Mouse (Mus musculus) forebrain, embryonic 11.5 days (tissue): ENCODE results near the gene Grin2a. TPM values are rescaled to one million over a fixed set of nuclear protein-coding genes. Genes with fewer than 3 reads are reported as not detected.

Experiments
- ATAC-seq: fragments of 200-750 bp; cut with Nextera tagmentation; replicated peaks from 2 replicates; pipeline ENCODE4 v1.8.0; 2017; ENCODE audit warnings: moderate TSS enrichment; ENCODE audit not compliant: low FRiP score
- DNase-seq: peaks from one replicate; pipeline ENCODE4 v3.0.0-alpha.2; 2017; ENCODE audit warnings: low spot score
- H3K27ac ChIP-seq: fragments of 300-500 bp; sonication (generic); 2 replicates; pipeline ENCODE4 v1.5.1; 2014; ENCODE audit warnings: low read depth, low read length
- H3K27me3 ChIP-seq: fragments of 300-500 bp; sonication (generic); 2 replicates; pipeline ENCODE4 v1.6.1; 2014; ENCODE audit warnings: mild to moderate bottlenecking, low read length, mixed read lengths; ENCODE audit not compliant: control insufficient read depth, insufficient read depth
- H3K36me3 ChIP-seq: fragments of 300-500 bp; sonication (generic); 2 replicates; pipeline ENCODE4 v1.6.1; 2014; ENCODE audit warnings: mild to moderate bottlenecking, low read length, moderate library complexity, mixed read lengths; ENCODE audit not compliant: control insufficient read depth, insufficient read depth
- H3K4me1 ChIP-seq: fragments of 300-500 bp; sonication (generic); replicated peaks from 2 replicates; pipeline ENCODE4 v1.6.1; 2014; ENCODE audit warnings: low read length, mixed read lengths; ENCODE audit not compliant: control insufficient read depth, insufficient read depth
- H3K4me2 ChIP-seq: fragments of 300-500 bp; sonication (generic); 2 replicates; pipeline ENCODE4 v1.6.1; 2014; ENCODE audit warnings: low read depth, mild to moderate bottlenecking, low read length, moderate library complexity, mixed read lengths; ENCODE audit not compliant: severe bottlenecking
- H3K4me3 ChIP-seq: fragments of 300-500 bp; sonication (generic); 2 replicates; pipeline ENCODE4 v1.5.1; 2014; ENCODE audit warnings: low read depth, low read length
- H3K9ac ChIP-seq: fragments of 300-500 bp; sonication (generic); 2 replicates; pipeline ENCODE4 v1.6.1; 2014; ENCODE audit warnings: low read length
- H3K9me3 ChIP-seq: fragments of 300-500 bp; sonication (generic); 2 replicates; pipeline ENCODE4 v1.6.1; 2016; ENCODE audit warnings: low read length, mixed read lengths; ENCODE audit not compliant: control insufficient read depth
- WGBS: fragments of 180-500 bp; shearing (Covaris S2); extraction: QIAGEN DNeasy Blood & Tissue Kit; methylation state at CpG from one replicate; pipeline ENCODE4 v1.1.7; 2014; 5-methylcytosine and 5-hydroxymethylcytosine counted together
- polyA plus RNA-seq: library from polyadenylated mRNA; unstranded; fragments of >200 nt; fragmentation: Nextera tagmentation; extraction: Ambion mirVana; gene quantifications from 2 replicates; pipeline ENCODE4 v1.2.1, GENCODE M21; 2014

The Grin2a gene
- polyA plus RNA-seq, 1 experiment from 2014 or later, result 0.91 TPM

- Histone ChIP-seq H3K27me3 (peaks cover 46% of the 10 kb centered on the region), H3K9ac (no peak overlapping the region), H3K4me2 (peak overlapping the region; percentile 82; the same call in 1 of the 2 replicates), H3K4me3 (peak overlapping the region; percentile 0; the same call in 1 of the 2 replicates), H3K4me1 (peaks cover 8% of the 10 kb centered on the region), H3K27ac (no peak overlapping the region), H3K36me3 (no peaks in the 10 kb centered on the region), H3K9me3 (no peaks in the 10 kb centered on the region)
- ATAC-seq (no peak), DNase-seq (peak; percentile 50)
- WGBS, result 20% methylated on average over 34 of the region's 34 CpGs
These were observed 3.1 kb downstream of the Grin2a start for GRCm38 (mm10) chr16:9992076-9992772.

- H3K36me3 ChIP-seq, result no peaks in the 10 kb centered on the region
- WGBS, result 80% methylated on average over 3 of the region's 3 CpGs
- no peak for ATAC-seq
These were observed 10.3 kb downstream of the Grin2a start for GRCm38 (mm10) chr16:9985041-9985440.

GRCm38 (mm10) chr16:9980641-9981040, 14.7 kb downstream of the Grin2a start:
- DNase-seq, result no peak
- no peaks in the 10 kb centered on the region for H3K36me3 ChIP-seq
- H3K27me3 ChIP-seq, result no peaks in the 10 kb centered on the region
- no peak for ATAC-seq
- no peak overlapping the region for H3K27ac ChIP-seq
- WGBS, result 54% methylated on average over 2 of the region's 2 CpGs
- H3K4me2 ChIP-seq, result no peak overlapping the region
- H3K9ac ChIP-seq, result no peak overlapping the region
- no peak overlapping the region for H3K4me3 ChIP-seq
- no peaks in the 10 kb centered on the region for H3K9me3 ChIP-seq
- no peaks in the 10 kb centered on the region for H3K4me1 ChIP-seq

More at GRCm38 (mm10) chr16:9985041-9985440, 10.3 kb downstream of the Grin2a start:
- no peak for DNase-seq
- no peaks in the 10 kb centered on the region for H3K4me1 ChIP-seq
- H3K4me3 ChIP-seq, result no peak overlapping the region
- H3K27ac ChIP-seq, result no peak overlapping the region
- H3K9me3 ChIP-seq, result no peaks in the 10 kb centered on the region
- H3K4me2 ChIP-seq, result no peak overlapping the region
- no peaks in the 10 kb centered on the region for H3K27me3 ChIP-seq
- no peak overlapping the region for H3K9ac ChIP-seq

- H3K27ac ChIP-seq, result no peak overlapping the region
- H3K4me2 ChIP-seq, result no peak overlapping the region
- DNase-seq (no peak), ATAC-seq (no peak)
- no peaks in the 10 kb centered on the region for H3K4me1 ChIP-seq
- 85% methylated on average over 2 of the region's 2 CpGs for WGBS
- no peaks in the 10 kb centered on the region for H3K9me3 ChIP-seq
- H3K9ac ChIP-seq, result no peak overlapping the region
- no peaks in the 10 kb centered on the region for H3K27me3 ChIP-seq
- H3K36me3 ChIP-seq, result no peaks in the 10 kb centered on the region
- no peak overlapping the region for H3K4me3 ChIP-seq
These were observed 17.2 kb downstream of the Grin2a start for GRCm38 (mm10) chr16:9978173-9978572.

GRCm38 (mm10) chr16:9972705-9973104, 22.7 kb downstream of the Grin2a start:
- no peak for ATAC-seq
- WGBS, result 92% methylated on average over 3 of the region's 3 CpGs
- H3K27me3 ChIP-seq, result no peaks in the 10 kb centered on the region

GRCm38 (mm10) chr16:9964469-9964868, 30.9 kb downstream of the Grin2a start:
- H3K4me2 ChIP-seq, result no peak overlapping the region
- no peaks in the 10 kb centered on the region for H3K4me1 ChIP-seq
- 82% methylated on average over 6 of the region's 6 CpGs for WGBS
- no peaks in the 10 kb centered on the region for H3K27me3 ChIP-seq
- DNase-seq (no peak), ATAC-seq (no peak)
- no peaks in the 10 kb centered on the region for H3K9me3 ChIP-seq
- H3K4me3 ChIP-seq, result no peak overlapping the region
- H3K27ac ChIP-seq, result no peak overlapping the region
- H3K36me3 ChIP-seq, result no peaks in the 10 kb centered on the region
- H3K9ac ChIP-seq, result no peak overlapping the region

More at GRCm38 (mm10) chr16:9972705-9973104, 22.7 kb downstream of the Grin2a start:
- no peaks in the 10 kb centered on the region for H3K4me1 ChIP-seq
- no peaks in the 10 kb centered on the region for H3K9me3 ChIP-seq
- H3K4me2 ChIP-seq, result no peak overlapping the region
- no peaks in the 10 kb centered on the region for H3K36me3 ChIP-seq
- H3K27ac ChIP-seq, result no peak overlapping the region
- H3K4me3 ChIP-seq, result no peak overlapping the region
- H3K9ac ChIP-seq, result no peak overlapping the region
- DNase-seq, result no peak

- no peak overlapping the region for H3K4me2 ChIP-seq
- no peak overlapping the region for H3K27ac ChIP-seq
- DNase-seq (no peak), ATAC-seq (no peak)
- no peak overlapping the region for H3K9ac ChIP-seq
- WGBS, result 93% methylated on average over 1 of the region's 1 CpGs
- H3K9me3 ChIP-seq, result no peaks in the 10 kb centered on the region
- no peaks in the 10 kb centered on the region for H3K36me3 ChIP-seq
- no peak overlapping the region for H3K4me3 ChIP-seq
- no peaks in the 10 kb centered on the region for H3K27me3 ChIP-seq
- no peaks in the 10 kb centered on the region for H3K4me1 ChIP-seq
These were observed 32.9 kb downstream of the Grin2a start for GRCm38 (mm10) chr16:9962482-9962881.

- no peak for DNase-seq
- no peak overlapping the region for H3K9ac ChIP-seq
- H3K27me3 ChIP-seq, result no peaks in the 10 kb centered on the region
- no peak overlapping the region for H3K4me3 ChIP-seq
- no peaks in the 10 kb centered on the region for H3K4me1 ChIP-seq
- no peak overlapping the region for H3K27ac ChIP-seq
- no peak for ATAC-seq
- H3K36me3 ChIP-seq, result no peaks in the 10 kb centered on the region
- 81% methylated on average over 1 of the region's 1 CpGs for WGBS
- H3K4me2 ChIP-seq, result no peak overlapping the region
- H3K9me3 ChIP-seq, result no peaks in the 10 kb centered on the region
These were observed 36.0 kb downstream of the Grin2a start for GRCm38 (mm10) chr16:9959340-9959739.

GRCm38 (mm10) chr16:9954266-9954665, 41.1 kb downstream of the Grin2a start:
- no peaks in the 10 kb centered on the region for H3K9me3 ChIP-seq
- DNase-seq (no peak), ATAC-seq (no peak)
- no peak overlapping the region for H3K9ac ChIP-seq
- H3K27me3 ChIP-seq, result no peaks in the 10 kb centered on the region
- H3K4me3 ChIP-seq, result no peak overlapping the region
- no peak overlapping the region for H3K4me2 ChIP-seq
- H3K36me3 ChIP-seq, result no peaks in the 10 kb centered on the region
- no peak overlapping the region for H3K27ac ChIP-seq
- WGBS, result 33% methylated on average over 5 of the region's 5 CpGs
- no peaks in the 10 kb centered on the region for H3K4me1 ChIP-seq
